In genomic region chr5:133314031-133314430, GRCm38 (mm10) we compare ENCODE assay signal across 20 mouse cellular contexts.
DNase-seq lines count a peak whose midpoint lies in the region; ATAC-seq and TF ChIP-seq lines count a peak whose summit lies in the region.
"Had no signal": no experiment of that assay in that cellular context is flagged by ENCODE, and none has a peak within 500 bp of the region (broad histone marks: within the 10 kb centered on the region; RNA-seq: fewer than 3 reads in every experiment).

No protein-coding gene starts in this region.

- TF ChIP-seq POLR2A in brain, embryonic 14.5 days (IDR thresholded peaks at IDR 0.05; ENCODE audit: borderline replicate concordance, extremely low read depth, insufficient read depth, insufficient read length, poor library complexity, severe bottlenecking) = no peak

- H3K9ac ChIP-seq in heart, embryonic 12.5 days = no peak overlapping the region
- H3K9ac ChIP-seq in midbrain, embryonic 14.5 days (replicated peaks; ENCODE audit: low read length) = no peak overlapping the region
- H3K9ac ChIP-seq in midbrain, embryonic 13.5 days (replicated peaks) = no peak overlapping the region
- H3K9ac ChIP-seq: embryonic facial prominence, embryonic 12.5 days; forebrain, embryonic 13.5 days; hindbrain, embryonic 15.5 days had no signal

- no peak for TF ChIP-seq CTCF in brain, embryonic 14.5 days (IDR thresholded peaks at IDR 0.05; ENCODE audit: borderline replicate concordance, extremely low read depth, insufficient read depth, insufficient read length)

- WGBS in heart, embryonic 10.5 days = 73% methylated on average over 7 of the region's 7 CpGs
- WGBS in heart, embryonic 12.5 days = 68% methylated on average over 7 of the region's 7 CpGs
- WGBS in midbrain, embryonic 14.5 days = 46% methylated on average over 7 of the region's 7 CpGs
- 41% methylated on average over 7 of the region's 7 CpGs for WGBS in midbrain, embryonic 13.5 days

- H3K36me3 ChIP-seq in heart, embryonic 10.5 days = no peaks in the 10 kb centered on the region
- H3K36me3 ChIP-seq in heart, embryonic 12.5 days = no peaks in the 10 kb centered on the region
- no peaks in the 10 kb centered on the region for H3K36me3 ChIP-seq in midbrain, embryonic 14.5 days (ENCODE audit: control insufficient read depth, insufficient read depth, low read length)
- H3K36me3 ChIP-seq in midbrain, embryonic 13.5 days = no peaks in the 10 kb centered on the region
- H3K36me3 ChIP-seq: embryonic facial prominence, embryonic 12.5 days; hindbrain, embryonic 10.5 days; hindbrain, embryonic 15.5 days had no signal

- H3K9me3 ChIP-seq in heart, embryonic 10.5 days = no peaks in the 10 kb centered on the region
- H3K9me3 ChIP-seq in heart, embryonic 12.5 days (replicated peaks) = no peaks in the 10 kb centered on the region; the same call in 1 of the 2 replicates
- no peaks in the 10 kb centered on the region for H3K9me3 ChIP-seq in midbrain, embryonic 14.5 days (ENCODE audit: control insufficient read depth, low read length)
- no peaks in the 10 kb centered on the region for H3K9me3 ChIP-seq in midbrain, embryonic 13.5 days
- H3K9me3 ChIP-seq: embryonic facial prominence, embryonic 12.5 days; forebrain, embryonic 13.5 days; hindbrain, embryonic 10.5 days; hindbrain, embryonic 15.5 days had no signal

- no peak for ATAC-seq in heart, embryonic 12.5 days (ENCODE audit: insufficient number of reproducible peaks, low FRiP score)
- ATAC-seq in midbrain, embryonic 14.5 days (ENCODE audit: low FRiP score, low TSS enrichment) = no peak
- no peak for ATAC-seq in midbrain, embryonic 13.5 days
- ATAC-seq: forebrain, embryonic 13.5 days; inflammation-experienced regulatory T-cells, adult 6 months had no signal

- H3K27me3 ChIP-seq in heart, embryonic 10.5 days (ENCODE audit: insufficient read depth, poor library complexity, severe bottlenecking) = no peaks in the 10 kb centered on the region
- H3K27me3 ChIP-seq in heart, embryonic 12.5 days (replicated peaks) = 0 out of 2 replicates have a peak, but pooled peaks cover 3% of the 10 kb centered on the region
- H3K27me3 ChIP-seq in midbrain, embryonic 14.5 days (ENCODE audit: control insufficient read depth, insufficient read depth, low read length) = no peaks in the 10 kb centered on the region
- H3K27me3 ChIP-seq in midbrain, embryonic 13.5 days = no peaks in the 10 kb centered on the region
- H3K27me3 ChIP-seq: forebrain, embryonic 13.5 days; hindbrain, embryonic 15.5 days had no signal

- peak; percentile 31 for DNase-seq in heart, embryonic 10.5 days (ENCODE audit: low spot score)
- peak; percentile 18 for DNase-seq in midbrain, embryonic 14.5 days
- DNase-seq in brain, adult 2 months (ENCODE audit: low read depth, low spot score) = peak; percentile 57
- peak; percentile 69 for DNase-seq in brain, embryonic 14.5 days (ENCODE audit: low read depth)
- DNase-seq: adrenal gland, adult 2 months; adrenal gland, postnatal 25 days; cerebellum, adult 11 months; cerebellum, adult 8-10 months; cerebellum, postnatal 14 days; embryo, embryonic 11 days; gastrocnemius, postnatal 10 days; heart, adult 18-20 months had no signal

- no peak overlapping the region for H3K4me3 ChIP-seq in heart, embryonic 10.5 days
- H3K4me3 ChIP-seq in heart, embryonic 12.5 days = no peak overlapping the region
- no peak overlapping the region for H3K4me3 ChIP-seq in midbrain, embryonic 14.5 days (replicated peaks; ENCODE audit: low read depth, low read length)
- H3K4me3 ChIP-seq in midbrain, embryonic 13.5 days (replicated peaks) = no peak overlapping the region
- H3K4me3 ChIP-seq: embryonic facial prominence, embryonic 12.5 days; forebrain, embryonic 13.5 days; hindbrain, embryonic 10.5 days; hindbrain, embryonic 15.5 days had no signal

- no peak overlapping the region for H3K27ac ChIP-seq in heart, embryonic 10.5 days
- H3K27ac ChIP-seq in heart, embryonic 12.5 days (ENCODE audit: poor library complexity, severe bottlenecking) = no peak overlapping the region
- H3K27ac ChIP-seq in midbrain, embryonic 14.5 days (replicated peaks; ENCODE audit: low read depth, low read length) = no peak overlapping the region
- no peak overlapping the region for H3K27ac ChIP-seq in midbrain, embryonic 13.5 days
- H3K27ac ChIP-seq: embryonic facial prominence, embryonic 12.5 days; forebrain, embryonic 13.5 days; hindbrain, embryonic 10.5 days; hindbrain, embryonic 15.5 days had no signal

- no peak overlapping the region for H3K4me2 ChIP-seq in heart, embryonic 12.5 days
- no peak overlapping the region for H3K4me2 ChIP-seq in midbrain, embryonic 14.5 days (ENCODE audit: low read length)
- H3K4me2 ChIP-seq in midbrain, embryonic 13.5 days (replicated peaks) = no peak overlapping the region
- H3K4me2 ChIP-seq: embryonic facial prominence, embryonic 12.5 days; forebrain, embryonic 13.5 days; heart, embryonic 11.5 days; hindbrain, embryonic 15.5 days had no signal

- no peaks in the 10 kb centered on the region for H3K4me1 ChIP-seq in heart, embryonic 10.5 days
- H3K4me1 ChIP-seq in heart, embryonic 12.5 days (replicated peaks) = no peaks in the 10 kb centered on the region
- H3K4me1 ChIP-seq in midbrain, embryonic 14.5 days (ENCODE audit: control insufficient read depth, insufficient read depth, low read length) = peaks cover 5% of the 10 kb centered on the region; the same call in 1 of the 2 replicates
- H3K4me1 ChIP-seq in midbrain, embryonic 13.5 days (replicated peaks) = peaks cover 16% of the 10 kb centered on the region
- H3K4me1 ChIP-seq: embryonic facial prominence, embryonic 12.5 days had no signal

Comparison
In these comparisons a context has a peak if more than half of its experiments do, and no peak if none do; other contexts are left out.
1. DNase-seq: peak in every context shown above with its lines; median percentile 69 in brain, embryonic 14.5 days; 57 in brain, adult 2 months; 31 in heart, embryonic 10.5 days; 18 in midbrain, embryonic 14.5 days.